Comparison of ENCODE assay signal across 26 mouse cellular contexts in the genomic region with DNA sequence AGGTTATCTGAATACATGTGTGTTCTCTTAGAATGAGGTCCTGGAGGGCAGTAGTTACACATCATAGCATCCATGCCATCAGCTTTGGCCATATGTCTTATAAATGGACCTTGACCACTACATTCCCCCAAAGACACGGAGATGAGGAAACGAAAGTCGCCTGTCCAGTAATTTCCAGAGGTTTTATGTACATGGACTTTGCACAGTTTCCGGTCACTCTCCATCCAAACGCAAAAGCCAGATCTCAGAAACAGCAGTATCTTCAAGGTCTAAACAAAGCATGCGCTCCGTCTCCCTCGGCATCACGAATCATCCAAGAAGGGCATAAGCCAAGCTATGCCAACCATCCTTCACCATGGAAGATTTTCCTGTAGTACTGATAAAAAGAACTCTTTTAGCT. TPM values are rescaled to one million over a fixed set of nuclear protein-coding genes. Genes with fewer than 3 reads are reported as not detected.
"Had no signal": no experiment of that assay in that cellular context is flagged by ENCODE, and none has a peak within 500 bp of the region (broad histone marks: within the 10 kb centered on the region; RNA-seq: fewer than 3 reads in every experiment).

No protein-coding gene starts in this region.

- H3K36me3 ChIP-seq: heart, embryonic 13.5 days; heart, embryonic 15.5 days; hindbrain, embryonic 13.5 days; hindbrain, embryonic 15.5 days; kidney, embryonic 15.5 days; limb, embryonic 13.5 days had no signal

- H3K27ac ChIP-seq: heart, adult 2 months; heart, embryonic 13.5 days; heart, embryonic 15.5 days; hindbrain, embryonic 13.5 days; hindbrain, embryonic 15.5 days; hindbrain, postnatal 0 days; kidney, embryonic 15.5 days; kidney, postnatal 0 days; limb, embryonic 13.5 days had no signal

- H3K9me3 ChIP-seq: heart, embryonic 13.5 days; heart, embryonic 15.5 days; hindbrain, embryonic 13.5 days; hindbrain, embryonic 15.5 days; kidney, embryonic 15.5 days; limb, embryonic 13.5 days had no signal

- H3K27me3 ChIP-seq: heart, embryonic 13.5 days; heart, embryonic 15.5 days; hindbrain, embryonic 15.5 days; kidney, embryonic 15.5 days; limb, embryonic 13.5 days had no signal

- H3K9ac ChIP-seq: forebrain, postnatal 0 days; heart, embryonic 13.5 days; heart, embryonic 15.5 days; hindbrain, embryonic 13.5 days; hindbrain, embryonic 15.5 days; kidney, embryonic 15.5 days; limb, embryonic 13.5 days had no signal

- H3K4me2 ChIP-seq: heart, embryonic 11.5 days; heart, embryonic 13.5 days; heart, embryonic 15.5 days; hindbrain, embryonic 13.5 days; hindbrain, embryonic 15.5 days; kidney, embryonic 15.5 days; limb, embryonic 13.5 days had no signal

- DNase-seq: forebrain, postnatal 0 days; gastrocnemius, postnatal 14 days; gastrocnemius, postnatal 36 days; heart, adult 11 months; heart, adult 2 months; heart, postnatal 14 days; heart, postnatal 36 days; kidney, adult 11 months; kidney, adult 2 months; kidney, adult 9 months; kidney, postnatal 14 days; kidney, postnatal 36 days; layer of hippocampus, adult 9-11 months; layer of hippocampus, postnatal 36 days; left cerebral cortex, postnatal 4 days had no signal

- ATAC-seq: forebrain, postnatal 0 days; hindbrain, postnatal 0 days had no signal

- H3K4me3 ChIP-seq: heart, adult 2 months; heart, embryonic 13.5 days; heart, embryonic 15.5 days; hindbrain, embryonic 13.5 days; hindbrain, embryonic 15.5 days; kidney, embryonic 15.5 days; limb, embryonic 13.5 days had no signal

RNA-seq across cellular contexts. Expression of gene Sowahb, which starts 36.6 kb away (rescaled TPM):
- total RNA-seq: gastrocnemius, postnatal 14 days; gastrocnemius, postnatal 36 days; heart, postnatal 14 days; hematopoietic stem cell, adult 5-6 weeks had no signal
- polyA plus RNA-seq: heart, embryonic 13.5 days; heart, postnatal 0 days; hindbrain, embryonic 13.5 days; hindbrain, embryonic 15.5 days had no signal
